Mouse (Mus musculus) cerebellum, adult 11 months (tissue): Measurements from ENCODE around the gene Brix1.
"Not testable (repeated sequence)": the region's sequence is repeated elsewhere in the genome, so short reads cannot be mapped to it uniquely, and the experiment has no call there.

Experiments
- DNase-seq: peaks from one replicate; pipeline ENCODE4 v3.0.0; 2022

Gene Brix1

DNA sequence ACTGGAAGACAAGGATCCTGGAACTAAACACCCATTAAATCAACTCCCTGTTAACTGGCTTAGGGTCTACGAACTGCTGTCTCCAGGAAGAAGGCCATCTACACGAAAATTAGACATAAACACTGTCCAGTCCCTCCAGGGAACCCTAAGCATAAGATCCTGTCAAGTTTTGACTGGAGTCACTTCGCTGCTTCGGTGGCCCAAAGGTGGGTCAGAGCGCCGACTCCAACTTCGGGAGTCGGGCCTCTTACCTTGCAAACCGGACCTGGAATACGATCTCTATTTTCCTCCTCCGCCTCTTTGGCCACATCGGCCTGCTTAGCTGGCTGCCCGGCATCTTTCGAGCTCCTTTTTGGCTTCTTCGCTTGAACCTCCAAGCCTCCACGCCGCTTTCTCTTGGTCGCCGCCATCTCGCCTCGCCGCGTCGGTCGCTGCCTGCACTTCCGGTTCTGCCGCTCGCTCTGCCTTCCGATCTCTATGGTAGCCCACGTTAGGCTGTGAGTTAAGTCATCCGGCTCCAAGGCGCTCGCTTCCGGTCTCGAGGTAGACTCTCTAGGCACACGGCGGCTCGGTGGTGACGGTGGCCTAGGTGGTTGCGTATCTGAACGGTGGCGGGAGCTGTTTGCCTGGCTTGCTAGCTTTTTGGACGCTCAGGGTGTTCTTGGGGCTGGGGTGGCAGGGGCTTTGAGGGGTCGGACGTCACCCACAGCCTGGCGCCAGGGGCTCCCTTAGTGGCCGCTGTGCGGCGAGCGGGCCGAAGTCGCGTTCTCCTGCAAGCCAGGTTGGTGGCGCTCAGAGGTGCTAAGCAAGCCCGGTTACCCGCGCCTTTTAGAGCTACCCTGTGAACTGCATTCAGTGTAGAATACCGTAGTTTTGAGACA lies at the start of gene Brix1, which contains the start of gene Rad1:
Gene Brix1 (minus strand): TSS at position 464 of the 881 bp plus-strand sequence.
Gene Rad1 (plus strand): TSS at position 535 of the 881 bp plus-strand sequence.
- DNase-seq: peak; percentile 90

DNA sequence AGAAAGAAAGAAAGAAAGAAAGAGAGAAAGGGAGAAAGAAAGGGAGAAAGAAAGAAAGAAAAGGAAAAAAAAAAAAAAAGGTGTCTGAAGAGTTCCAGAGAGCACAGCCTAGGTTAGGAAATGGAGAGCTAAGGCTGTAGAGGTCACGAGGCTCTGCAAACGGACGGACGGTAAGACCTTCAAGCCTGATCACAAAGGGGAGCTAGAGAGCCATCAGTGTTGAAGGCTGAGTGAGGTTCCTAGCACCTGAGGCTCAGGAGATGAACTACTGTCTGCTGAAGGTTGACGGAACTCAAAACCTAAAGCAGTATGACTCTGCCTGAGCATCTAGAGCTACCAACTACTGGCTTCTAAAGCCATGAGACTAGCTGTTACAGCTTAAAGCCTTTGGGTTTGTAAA lies 48.8 kb upstream of the Brix1 start:
- no peak for DNase-seq

DNA sequence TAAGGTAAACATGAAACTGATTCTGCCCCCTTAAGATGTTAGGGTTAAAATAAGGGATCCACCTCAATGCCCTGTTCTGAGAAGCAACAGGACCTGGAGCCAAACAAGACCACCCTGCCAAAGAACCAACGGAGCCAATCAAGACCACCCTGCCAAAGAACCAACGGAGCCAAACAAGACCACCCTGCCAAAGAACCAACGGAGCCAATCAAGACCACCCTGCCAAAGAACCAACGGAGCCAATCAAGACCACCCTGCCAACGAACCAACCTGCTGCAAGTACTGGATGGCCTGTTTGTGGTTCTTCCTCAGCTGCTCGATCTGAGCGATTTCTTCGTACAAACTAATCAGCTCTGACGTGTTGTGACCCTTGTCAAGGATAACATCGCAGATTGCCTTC lies 47.6 kb upstream of the Brix1 start:
- not testable (repeated sequence) for DNase-seq

DNA sequence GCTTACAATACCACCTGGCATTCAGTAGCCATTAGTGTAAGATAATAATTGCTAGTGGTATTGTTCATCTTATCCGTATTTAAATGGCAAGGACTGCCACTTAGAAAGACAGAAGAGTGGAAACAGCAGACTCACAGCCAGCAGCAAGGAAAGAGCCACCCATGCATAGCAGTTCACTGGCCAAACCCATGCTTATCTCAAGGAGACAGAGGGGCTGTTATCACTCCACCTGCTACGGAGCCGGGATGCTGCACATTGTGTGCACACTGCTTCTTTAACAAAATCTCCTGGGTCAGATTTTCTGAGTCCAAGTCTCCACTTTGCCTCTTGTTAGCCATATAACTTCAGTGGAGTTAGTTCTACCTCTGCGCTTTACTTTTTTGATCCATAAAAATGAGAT lies 45.6 kb upstream of the Brix1 start:
- no peak for DNase-seq

DNA sequence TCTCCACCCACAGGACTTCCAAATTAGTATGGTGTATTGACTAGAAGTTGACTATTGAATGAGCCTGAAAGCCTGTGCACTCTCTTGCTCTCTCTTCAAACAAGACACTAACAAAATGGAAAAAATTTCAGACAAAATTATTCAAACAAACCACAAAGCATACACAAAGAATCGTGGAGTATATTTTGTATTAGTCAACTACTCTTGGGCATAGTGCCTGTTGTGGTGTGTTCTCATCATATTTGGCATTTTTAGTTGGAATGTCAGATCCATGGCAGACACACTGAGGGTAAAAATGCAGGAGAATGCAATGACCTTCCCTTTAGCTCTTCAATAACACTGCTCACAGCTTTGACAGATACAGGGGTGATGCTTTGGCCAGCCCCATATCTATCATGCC lies 40.1 kb upstream of the Brix1 start:
- no peak for DNase-seq

DNA sequence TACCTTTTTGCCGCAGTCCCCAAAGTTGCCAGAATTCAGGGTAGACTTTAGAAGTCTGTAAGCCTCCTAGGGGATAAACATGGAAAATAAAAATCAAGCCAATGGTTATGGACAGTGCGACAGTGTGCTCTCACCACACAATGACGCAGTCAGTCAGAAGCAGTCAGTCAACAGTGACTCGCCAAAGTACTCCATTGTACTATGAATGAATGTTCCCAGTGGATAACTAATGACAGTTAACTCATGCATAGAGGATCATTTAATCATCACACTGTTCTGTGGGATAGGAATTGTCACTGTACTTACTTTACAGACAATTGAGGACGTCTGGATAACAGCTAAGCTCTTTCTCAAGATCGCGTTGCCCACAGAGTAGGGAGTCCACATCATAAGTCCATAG lies 29.4 kb upstream of the Brix1 start:
- DNase-seq: no peak

DNA sequence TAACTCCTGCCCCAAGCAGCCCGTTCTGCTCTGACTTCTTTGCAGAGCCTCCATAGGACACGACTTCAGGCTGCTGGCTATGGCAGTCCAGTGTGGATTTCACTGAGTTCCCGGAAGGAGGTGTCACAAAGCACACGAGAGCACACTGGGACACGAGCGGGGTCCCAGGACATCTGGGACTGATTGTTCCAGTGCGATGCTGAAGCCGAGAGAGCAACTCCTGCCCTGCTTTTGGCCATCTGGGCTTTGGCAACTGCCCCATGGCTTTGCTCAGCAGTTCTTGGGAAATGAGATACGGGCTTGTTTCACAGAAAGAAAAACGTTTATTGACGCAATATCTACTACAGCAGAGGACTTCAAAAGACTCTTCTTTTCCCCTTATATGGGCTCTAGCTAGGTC lies 20.4 kb upstream of the Brix1 start:
- no peak for DNase-seq

DNA sequence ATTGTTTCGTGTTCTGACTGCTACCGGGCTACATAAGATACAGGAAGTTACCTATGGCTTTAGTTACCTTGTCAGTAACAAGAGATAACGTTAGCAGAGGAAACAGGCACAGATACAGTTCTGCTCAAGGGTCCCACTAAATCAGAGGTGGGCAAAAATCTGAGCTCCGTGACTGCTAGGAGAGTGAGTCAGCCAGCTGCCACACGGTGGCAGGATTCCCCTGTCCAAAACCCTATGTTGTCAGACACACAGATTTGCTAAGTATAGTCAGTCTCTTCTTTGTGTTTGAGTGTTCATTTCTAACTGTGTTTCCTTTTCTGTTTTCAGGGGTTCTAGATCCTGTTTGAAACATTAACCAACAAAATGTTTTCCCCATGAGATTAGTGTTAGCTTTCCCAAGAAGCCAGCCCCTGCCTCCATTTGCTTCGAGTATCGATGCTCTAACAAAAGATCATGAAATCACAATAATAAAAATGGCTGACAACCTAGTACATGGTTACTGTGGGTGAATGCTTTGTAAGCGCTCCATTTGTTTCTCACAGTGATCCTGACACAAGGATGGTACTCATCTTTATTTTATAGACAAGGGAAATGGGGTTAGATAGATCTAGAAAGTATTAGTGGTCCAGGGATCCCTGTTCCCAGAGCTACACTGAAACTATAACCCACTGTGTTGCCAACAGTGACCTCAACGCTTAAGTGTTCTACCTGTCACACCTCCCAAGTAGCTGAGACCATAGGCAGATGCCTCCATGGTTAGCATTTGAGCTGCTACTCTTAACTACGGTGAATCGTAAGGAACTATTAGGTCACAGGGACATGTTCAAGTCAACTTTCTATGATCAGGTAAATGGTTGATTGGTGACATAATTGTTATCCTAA lies 15.3 kb upstream of the Brix1 start:
- no peak for DNase-seq

DNA sequence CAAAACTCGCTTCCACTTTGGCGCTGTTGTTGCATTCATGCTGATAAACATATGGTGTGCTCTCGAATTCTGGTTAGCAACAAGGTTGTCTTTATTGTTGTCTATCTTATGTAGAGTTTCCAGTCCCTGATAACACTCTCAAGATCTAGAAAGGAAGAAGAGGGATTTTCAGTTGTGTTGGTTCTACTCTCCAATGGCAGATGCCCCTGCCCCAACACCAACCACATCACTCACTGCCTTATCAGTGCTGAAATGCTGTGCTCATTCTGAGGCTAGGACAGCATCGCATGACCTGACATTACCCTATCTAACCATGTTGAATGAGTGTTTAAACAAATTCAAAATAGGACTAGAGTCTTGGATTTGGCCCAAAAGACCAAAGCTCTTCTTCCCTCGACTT lies 14.3 kb upstream of the Brix1 start:
- no peak for DNase-seq

DNA sequence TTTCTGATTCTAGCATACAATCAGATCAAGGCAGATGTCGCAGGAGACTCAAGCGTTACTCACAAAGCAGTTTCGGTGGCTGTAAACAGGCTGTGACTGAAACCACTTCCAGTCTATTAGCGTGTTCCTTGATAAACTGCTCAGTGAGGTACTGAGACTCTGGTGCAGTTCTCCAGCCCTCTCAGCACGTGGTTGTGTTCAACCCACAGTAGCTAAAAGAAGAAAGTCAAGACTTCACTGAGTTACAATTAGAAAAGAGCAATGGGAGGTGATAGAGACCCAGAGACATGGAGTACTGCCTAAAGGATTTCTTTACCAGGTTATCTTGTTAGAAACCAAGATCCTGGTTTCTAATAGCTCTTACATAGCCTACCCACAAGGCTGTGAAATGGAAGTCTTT lies 13.8 kb upstream of the Brix1 start:
- DNase-seq: no peak

DNA sequence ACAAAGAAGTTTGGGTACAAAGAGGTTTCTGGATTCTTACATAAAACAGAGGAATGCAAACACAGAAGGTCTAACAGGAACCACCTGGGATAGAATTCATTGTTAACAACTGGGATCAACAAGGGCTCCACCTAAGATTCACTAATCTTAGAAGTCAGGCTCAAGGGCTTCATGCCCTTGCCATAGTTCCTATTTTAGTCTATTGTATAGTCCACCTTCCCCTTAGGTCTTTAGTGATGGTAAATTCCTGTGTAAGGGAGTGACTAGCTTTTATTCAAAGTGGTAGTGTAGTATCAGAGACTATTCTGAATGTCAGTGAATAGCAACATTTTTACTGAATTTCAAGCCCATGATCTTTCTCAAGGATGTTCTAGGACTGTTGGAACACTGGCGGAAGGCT lies 10.9 kb upstream of the Brix1 start:
- DNase-seq: not testable (repeated sequence)

DNA sequence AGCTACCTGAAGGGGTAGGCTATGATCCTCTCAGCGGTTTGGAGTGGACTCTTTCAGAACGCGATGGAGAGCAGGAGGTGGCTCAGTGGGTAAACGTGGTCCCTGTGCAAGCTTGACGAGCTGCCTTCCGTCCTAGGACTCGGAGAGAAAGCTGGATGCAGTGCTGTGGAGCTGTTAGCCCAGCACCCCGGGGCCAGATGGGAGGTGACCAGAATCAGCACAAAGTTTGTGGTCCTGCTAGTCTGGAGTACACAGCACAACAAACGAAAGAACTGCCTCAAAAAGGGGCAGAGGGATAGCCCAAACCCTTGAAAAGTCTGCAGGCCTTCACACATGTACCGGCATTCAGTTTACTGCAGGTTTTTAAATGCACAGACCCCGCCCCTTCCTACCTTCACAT lies 10.2 kb upstream of the Brix1 start:
- no peak for DNase-seq

DNA sequence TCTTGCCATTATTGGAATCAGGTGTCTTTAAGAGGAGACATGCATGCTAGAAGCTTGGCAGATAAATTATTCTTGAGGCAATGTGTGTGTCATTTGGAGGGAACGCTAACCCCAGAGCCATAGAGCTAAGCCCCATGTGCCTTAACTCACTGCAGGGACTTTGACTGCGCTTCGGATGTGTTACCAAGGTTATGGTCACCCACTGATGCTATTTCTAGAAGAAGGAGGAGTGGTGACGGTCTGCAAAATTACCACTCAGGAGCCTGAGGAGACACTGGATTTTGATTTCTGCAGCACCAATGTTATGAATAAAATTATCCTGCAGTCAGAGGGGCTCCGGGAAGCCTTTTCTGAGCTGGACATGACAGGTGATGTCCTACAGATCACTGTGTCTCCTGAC lies 4.4 kb upstream of the Brix1 start:
- no peak for DNase-seq

DNA sequence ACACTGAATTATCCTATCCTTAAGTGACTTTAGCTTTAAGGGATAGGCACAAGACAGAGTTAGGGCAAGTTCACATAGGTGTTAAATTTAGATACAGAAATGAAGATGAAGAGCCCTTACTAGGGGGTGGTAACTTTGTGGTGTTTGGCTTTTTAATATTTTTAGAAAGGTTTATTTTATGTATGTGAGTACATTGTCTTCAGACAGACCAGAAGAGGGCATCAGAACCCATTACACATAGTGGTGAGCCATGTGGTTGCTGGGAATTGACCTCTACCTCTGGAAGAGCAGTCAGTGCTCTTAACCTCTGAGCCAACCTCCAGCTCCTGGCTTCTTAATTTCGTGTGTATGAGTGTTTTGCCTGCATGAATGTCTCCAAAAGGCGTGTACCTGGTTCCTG lies 1.5 kb upstream of the Brix1 start:
- DNase-seq: no peak

DNA sequence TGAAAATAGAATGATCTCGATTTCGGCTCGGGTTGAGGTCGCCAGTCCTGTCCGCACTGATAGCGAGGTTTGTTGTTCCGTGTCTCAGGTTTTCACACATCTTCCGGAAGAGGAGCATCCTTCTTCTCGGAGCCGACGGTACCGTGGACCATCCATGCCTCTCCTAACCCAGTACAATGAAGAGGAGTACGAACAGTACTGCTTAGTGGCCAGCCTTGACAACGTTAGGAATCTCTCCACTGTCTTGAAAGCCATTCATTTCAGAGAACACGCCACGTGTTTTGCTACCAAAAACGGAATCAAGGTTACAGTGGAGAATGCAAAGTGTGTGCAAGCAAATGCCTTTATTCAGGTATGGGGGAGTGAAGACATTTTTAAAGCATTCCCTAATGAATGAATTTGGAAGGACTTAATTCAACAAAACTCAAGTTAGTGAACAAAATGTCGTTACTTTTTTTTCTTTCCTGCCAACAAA lies 655 bp upstream of the Brix1 start:
- no peak for DNase-seq

DNA sequence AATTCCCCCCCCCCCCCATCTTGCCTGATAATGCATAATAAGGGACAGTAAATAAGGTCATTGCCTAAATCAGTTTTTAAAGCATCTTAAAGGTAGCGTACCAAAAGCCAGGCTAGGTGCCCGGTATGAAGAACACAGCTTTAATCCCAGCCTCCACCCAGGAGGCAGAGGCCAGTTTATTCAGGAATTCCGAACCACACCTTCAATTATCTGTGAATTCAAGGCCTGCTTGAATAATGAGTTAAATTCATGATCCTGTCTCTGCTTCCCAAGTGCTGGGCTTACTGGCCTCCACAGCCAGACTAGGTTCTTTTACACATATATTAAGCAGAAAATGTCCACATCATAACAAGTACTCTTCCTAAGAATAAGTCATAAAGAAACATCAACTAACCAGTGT lies 14.8 kb downstream of the Brix1 start:
- no peak for DNase-seq

DNA sequence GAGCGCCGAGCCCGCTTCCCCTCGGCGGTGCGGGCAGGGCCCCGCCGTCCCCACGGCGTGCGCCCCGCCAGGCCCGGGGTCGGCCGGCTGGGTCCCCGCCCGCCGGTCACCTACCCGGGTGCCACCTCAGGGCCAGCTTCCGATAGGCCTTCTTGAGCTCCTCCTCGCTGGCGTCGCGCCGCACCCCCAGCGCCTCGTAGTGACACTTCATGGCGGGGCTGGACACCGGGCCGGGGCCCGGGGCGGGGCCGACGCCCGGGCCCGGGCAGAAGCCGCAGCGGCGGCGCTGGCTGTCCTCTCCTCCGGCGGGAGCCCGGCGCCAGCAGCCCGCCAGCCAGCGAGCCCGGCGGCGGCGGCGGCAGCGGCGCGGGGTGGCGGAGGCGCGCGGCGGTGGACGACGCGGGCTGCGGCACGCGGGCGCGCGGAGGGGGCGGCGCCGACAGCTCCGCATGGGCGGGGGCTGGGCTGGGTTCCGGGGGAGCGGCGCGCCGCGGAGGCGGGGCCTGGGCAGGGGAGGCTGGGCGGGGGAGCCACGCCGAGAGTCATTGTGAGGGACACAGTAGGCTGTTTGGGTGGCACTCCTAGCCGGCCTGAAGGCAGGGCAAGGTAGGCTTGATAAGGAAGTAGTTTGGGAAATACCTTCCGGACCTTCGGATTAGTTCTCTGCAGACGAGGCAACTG lies 15.5 kb downstream of the Brix1 start, which contains the start of gene Dnajc21:
Gene Dnajc21 (minus strand): TSS at position 366 of the 681 bp plus-strand sequence.
- DNase-seq: peak; percentile 87

DNA sequence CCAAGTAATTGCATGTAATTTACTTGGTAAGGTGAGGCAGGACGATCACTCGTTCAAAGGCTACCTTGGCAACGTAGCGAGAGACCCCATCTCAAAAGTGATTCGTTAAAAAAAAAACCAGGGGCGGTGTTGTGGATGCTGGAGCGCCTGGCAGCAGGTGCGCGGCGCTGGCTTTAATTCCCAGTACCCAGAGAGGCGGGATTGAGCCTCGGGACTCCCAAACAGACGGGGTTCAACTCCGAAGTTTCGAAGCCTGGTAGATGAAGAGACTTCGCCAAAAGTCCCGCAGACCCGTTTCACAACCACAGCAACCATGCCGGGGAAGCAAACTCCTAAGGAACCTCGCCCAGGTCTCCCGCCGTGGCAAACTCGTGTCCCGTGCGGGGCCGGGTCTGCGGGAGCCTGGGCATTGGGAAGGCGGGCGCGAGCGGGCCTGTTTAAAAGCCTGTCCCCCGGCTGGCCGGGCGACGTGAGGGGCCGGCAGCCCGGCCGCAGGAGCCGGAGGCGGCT lies 16.1 kb downstream of the Brix1 start:
- DNase-seq: no peak

DNA sequence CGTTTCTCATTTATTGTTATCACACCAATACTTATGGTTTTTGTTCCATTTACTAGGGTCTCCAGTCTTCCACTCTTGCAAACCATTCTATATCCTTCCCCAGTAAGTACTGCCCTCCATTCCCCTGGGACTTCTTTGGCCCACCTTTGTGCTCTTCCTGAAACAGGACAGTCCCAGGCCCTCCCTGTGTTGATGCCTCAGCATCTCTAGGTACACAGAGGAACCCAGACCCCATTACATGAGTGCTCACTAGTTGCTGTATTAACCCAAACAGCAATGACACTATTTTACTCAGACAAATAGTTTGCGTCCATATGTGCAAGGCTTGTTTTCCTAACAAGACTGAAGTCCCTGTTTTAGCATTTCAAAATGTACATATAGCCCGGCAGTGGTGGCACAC lies 17.0 kb downstream of the Brix1 start:
- DNase-seq: no peak

DNA sequence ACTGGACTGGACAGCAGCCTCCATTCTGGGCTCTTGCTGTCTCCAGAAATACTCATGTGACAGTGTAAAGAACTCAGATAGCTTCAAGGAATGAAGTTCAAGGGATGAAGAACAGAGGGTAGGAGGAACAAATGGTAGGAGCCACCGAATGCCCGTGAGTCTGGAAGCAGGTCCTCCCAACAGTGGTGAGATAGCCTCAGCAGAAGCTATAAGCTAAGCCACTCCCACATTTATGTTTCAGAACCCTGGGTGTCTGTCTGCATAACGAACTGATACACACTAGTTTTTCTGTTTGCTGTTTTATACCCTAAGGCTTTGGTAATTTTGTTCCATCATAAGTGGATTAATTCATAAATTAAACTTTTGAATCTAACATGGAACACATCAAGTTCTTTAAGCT lies 21.1 kb downstream of the Brix1 start:
- no peak for DNase-seq

DNA sequence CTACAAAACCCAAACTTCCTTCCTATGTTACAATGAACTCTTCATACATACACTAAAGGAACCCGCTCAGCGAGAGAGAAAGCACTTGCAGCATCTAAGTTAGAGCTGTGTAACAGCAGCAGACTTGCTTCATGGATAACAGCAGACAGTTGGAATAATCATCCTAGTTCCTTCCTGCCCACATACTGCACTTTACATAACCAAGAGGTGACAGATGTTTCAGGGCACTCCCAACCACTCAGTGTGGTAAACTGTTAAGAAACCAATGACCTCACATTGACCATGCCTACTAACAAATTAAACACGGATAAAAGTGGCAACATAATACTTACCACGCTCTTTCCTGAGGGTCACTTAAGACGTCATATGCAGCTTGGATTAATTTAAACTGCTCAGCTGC lies 22.2 kb downstream of the Brix1 start:
- DNase-seq: no peak

DNA sequence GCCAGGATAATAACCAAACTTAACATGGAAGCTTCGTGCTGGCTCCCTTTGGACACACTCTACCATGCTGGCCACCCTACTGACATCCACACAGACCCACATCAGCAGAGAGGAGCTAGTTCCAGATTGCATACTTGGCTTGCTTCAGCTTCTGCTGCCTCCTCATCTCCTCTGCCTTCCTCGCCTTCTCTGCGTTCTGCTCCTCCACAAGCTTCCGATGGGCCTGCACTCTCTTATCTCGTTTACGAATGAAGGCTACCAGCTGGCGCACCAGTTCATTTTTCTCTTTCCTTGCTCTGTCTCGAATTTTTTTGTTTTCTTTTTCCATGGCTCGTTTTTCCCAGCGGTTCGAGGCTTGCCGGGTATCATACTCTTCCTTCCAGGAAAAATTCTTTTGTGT lies 24.8 kb downstream of the Brix1 start:
- DNase-seq: no peak

DNA sequence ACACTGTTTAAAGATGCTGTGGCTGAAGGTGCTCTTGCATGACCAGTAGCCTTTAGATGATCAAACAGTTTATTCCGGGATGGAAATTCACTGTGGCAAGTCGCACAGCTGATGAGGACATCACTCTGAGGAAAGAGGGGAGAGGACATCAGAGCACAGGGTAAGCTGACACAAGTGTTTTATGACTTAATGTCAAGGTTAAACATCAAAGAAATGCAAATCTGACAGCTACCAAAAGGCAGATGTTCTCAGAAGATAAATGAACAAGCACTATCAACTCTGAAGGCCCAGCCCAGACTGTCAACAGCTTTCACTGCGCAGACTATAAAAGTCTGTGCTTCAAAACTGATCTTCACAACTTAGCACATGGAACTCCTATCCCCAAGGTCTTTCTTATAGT lies 38.6 kb downstream of the Brix1 start:
- DNase-seq: no peak
